Mouse (Mus musculus): ENCODE data around the gene Fosl1. TPM values are rescaled to one million over a fixed set of nuclear protein-coding genes. Genes with fewer than 3 reads are reported as not detected.
"Not testable (repeated sequence)": the region's sequence is repeated elsewhere in the genome, so short reads cannot be mapped to it uniquely, and the experiment has no call there.

Fosl1 gene
- 0.54 TPM in 1 of 2 replicates, not detected in the other for polyA plus RNA-seq (2015; fragmentation: Nextera tagmentation; extraction: Ambion mirVana)

DNA sequence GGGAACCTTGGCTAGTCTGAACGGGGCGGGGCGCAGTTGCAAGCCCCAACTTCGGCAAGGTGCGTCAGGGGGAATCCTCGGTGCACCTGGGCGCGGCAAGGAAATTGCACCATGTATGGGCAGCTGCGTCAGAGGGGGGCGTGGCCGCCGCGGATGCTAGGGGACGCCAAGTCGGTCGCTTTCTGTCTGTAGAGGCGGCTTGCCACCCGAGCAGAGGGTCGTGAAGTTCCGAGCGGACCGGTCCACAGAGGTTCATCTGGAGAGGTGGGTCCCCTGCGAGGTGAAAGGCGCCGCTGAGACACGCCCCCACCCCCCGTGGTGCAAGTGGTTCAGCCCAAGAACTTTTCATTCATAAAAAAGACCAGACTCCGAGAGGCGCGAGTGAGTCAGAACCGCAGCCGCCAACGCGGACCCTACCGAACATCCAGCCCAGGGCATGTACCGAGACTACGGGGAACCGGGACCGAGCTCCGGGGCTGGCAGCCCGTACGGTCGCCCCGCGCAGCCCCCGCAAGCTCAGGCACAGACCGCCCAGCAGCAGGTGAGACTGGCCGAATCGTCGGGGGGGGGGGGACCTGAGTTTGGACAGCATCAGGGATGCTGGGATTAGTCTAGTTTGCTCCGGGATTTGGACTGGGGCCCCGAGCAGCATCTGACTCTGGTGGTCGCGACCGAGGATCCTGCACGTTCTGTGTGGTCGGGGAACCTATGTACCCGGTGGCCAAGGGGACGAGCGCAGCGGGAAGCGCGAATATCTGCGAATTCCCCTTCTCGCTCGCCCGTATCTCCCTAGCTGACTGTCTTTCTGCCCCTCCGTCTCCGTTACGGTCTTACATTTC, at the start of gene Fosl1:
Gene Fosl1, plus strand, starts transcription at position 33 of the 839 bp plus-strand sequence.
- H3K9ac ChIP-seq (replicated peaks; ENCODE audit: low read length), result peak within 1 kb of the TSS; percentile 58

DNA sequence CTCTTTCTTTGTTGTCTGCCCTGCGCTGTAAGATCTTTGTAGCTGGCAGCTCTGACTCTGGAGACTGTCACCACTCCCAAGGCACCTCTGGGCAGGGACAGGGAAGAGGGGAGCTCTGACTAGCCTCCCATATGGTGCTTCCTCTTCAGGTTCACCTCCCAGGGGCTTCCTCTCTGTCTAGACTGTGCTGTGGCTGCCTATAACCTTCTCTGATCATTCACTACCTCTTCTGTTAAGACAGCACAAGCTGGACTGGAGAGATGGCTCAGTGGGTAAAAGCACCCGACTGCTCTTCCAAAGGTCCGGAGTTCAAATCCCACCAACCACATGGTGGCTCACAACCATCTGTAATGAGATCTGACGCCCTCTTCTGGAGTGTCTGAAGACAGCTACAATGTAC, 46.3 kb upstream of the Fosl1 start:
- not testable (repeated sequence) for H3K9me3 ChIP-seq (ENCODE audit: low read length); H3K4me3 ChIP-seq (ENCODE audit: low read length); ATAC-seq (ENCODE audit: low FRiP score, low TSS enrichment); H3K9ac ChIP-seq (replicated peaks; ENCODE audit: low read length); H3K27ac ChIP-seq (ENCODE audit: low read length); H3K4me1 ChIP-seq (ENCODE audit: insufficient read depth, low read length); H3K27me3 ChIP-seq (ENCODE audit: insufficient read depth, low read length); H3K4me2 ChIP-seq (replicated peaks; ENCODE audit: low read depth, low read length); H3K36me3 ChIP-seq (ENCODE audit: insufficient read depth, low read length)
- 73% methylated on average over 4 of the region's 4 CpGs for WGBS

More for the DNA sequence above, at the start of gene Fosl1:
- H3K27ac ChIP-seq (ENCODE audit: low read length), result no peak within 1 kb of the TSS
- H3K4me3 ChIP-seq (ENCODE audit: low read length), result peak within 1 kb of the TSS; percentile 63
- WGBS, result 0% methylated on average over 68 of the region's 70 CpGs
- no peaks in the 10 kb centered on the region for H3K36me3 ChIP-seq (ENCODE audit: insufficient read depth, low read length)
- H3K27me3 ChIP-seq (ENCODE audit: insufficient read depth, low read length), result peaks cover 35% of the 10 kb centered on the region
- peak within 1 kb of the TSS; percentile 99 for H3K4me2 ChIP-seq (replicated peaks; ENCODE audit: low read depth, low read length)
- H3K4me1 ChIP-seq (ENCODE audit: insufficient read depth, low read length), result peaks cover 24% of the 10 kb centered on the region
- H3K9me3 ChIP-seq (ENCODE audit: low read length), result no peaks in the 10 kb centered on the region; the same call in 1 of the 2 replicates
- peak; percentile 72 for ATAC-seq (ENCODE audit: low FRiP score, low TSS enrichment)

DNA sequence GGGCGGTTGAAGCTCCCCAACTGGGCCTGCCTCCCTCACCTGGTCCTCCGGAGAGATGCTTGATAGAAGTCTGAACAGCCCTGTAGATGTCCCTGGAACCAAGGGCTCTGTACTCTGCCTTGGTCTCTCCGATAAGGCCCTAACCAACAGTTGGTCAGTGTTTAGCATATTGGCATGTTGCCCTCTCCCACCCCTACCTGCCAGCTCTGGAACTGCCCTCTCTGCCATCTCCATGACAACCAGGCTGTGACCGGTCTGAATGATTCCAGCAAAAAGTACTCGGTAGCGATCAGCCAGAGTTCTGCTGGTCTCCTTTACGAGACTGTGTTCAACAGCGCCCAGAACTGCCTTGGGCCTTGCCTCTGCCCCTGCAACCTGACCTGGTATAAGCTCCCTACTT, 45.1 kb upstream of the Fosl1 start, which contains the start of gene Tsga10ip:
Gene Tsga10ip, minus strand, starts transcription at position 234 of the 400 bp plus-strand sequence.
- Histone ChIP-seq H3K4me2 (replicated peaks; ENCODE audit: low read depth, low read length) (no peak within 1 kb of the TSS), H3K4me3 (ENCODE audit: low read length) (no peak within 1 kb of the TSS), H3K27me3 (ENCODE audit: insufficient read depth, low read length) (no peaks in the 10 kb centered on the region), H3K27ac (ENCODE audit: low read length) (no peak within 1 kb of the TSS), H3K9ac (replicated peaks; ENCODE audit: low read length) (no peak within 1 kb of the TSS), H3K4me1 (ENCODE audit: insufficient read depth, low read length) (peaks cover 4% of the 10 kb centered on the region; the same call in 1 of the 2 replicates), H3K36me3 (ENCODE audit: insufficient read depth, low read length) (no peaks in the 10 kb centered on the region), H3K9me3 (ENCODE audit: low read length) (no peaks in the 10 kb centered on the region)
- WGBS, result 71% methylated on average over 8 of the region's 8 CpGs
- 0 out of 2 replicates have a peak, but pooled peaks have one; percentile 28 for ATAC-seq (ENCODE audit: low FRiP score, low TSS enrichment)

DNA sequence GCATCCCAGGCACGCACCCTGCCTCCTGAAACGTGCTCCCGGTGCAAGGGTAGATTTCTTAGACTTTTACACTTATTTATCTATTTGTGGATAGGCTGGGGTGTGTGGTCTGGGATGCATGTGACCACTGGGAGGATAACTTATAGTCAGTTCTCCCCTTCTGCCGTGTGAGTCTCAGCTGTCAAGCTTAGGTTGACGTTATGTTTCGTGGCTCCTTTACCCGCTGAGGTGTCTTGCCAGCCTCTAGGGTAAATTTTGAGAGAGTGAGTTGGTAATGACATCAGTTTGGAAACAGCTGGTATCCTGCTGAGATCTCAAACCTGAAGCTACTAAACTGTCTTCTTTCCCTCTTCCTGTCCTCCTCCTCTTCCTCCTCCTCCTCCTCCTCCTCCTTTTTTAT, 41.4 kb upstream of the Fosl1 start:
- no peak for ATAC-seq (ENCODE audit: low FRiP score, low TSS enrichment)
- Histone ChIP-seq H3K27me3 (ENCODE audit: insufficient read depth, low read length) (no peaks in the 10 kb centered on the region), H3K36me3 (ENCODE audit: insufficient read depth, low read length) (no peaks in the 10 kb centered on the region), H3K4me1 (ENCODE audit: insufficient read depth, low read length) (peaks cover 15% of the 10 kb centered on the region; the same call in 1 of the 2 replicates), H3K27ac (ENCODE audit: low read length) (peak overlapping the region; percentile 69), H3K9ac (replicated peaks; ENCODE audit: low read length) (peak overlapping the region; percentile 70), H3K4me2 (replicated peaks; ENCODE audit: low read depth, low read length) (peak overlapping the region; percentile 66), H3K9me3 (ENCODE audit: low read length) (no peaks in the 10 kb centered on the region), H3K4me3 (ENCODE audit: low read length) (peak overlapping the region; percentile 44)
- 22% methylated on average over 7 of the region's 7 CpGs for WGBS

DNA sequence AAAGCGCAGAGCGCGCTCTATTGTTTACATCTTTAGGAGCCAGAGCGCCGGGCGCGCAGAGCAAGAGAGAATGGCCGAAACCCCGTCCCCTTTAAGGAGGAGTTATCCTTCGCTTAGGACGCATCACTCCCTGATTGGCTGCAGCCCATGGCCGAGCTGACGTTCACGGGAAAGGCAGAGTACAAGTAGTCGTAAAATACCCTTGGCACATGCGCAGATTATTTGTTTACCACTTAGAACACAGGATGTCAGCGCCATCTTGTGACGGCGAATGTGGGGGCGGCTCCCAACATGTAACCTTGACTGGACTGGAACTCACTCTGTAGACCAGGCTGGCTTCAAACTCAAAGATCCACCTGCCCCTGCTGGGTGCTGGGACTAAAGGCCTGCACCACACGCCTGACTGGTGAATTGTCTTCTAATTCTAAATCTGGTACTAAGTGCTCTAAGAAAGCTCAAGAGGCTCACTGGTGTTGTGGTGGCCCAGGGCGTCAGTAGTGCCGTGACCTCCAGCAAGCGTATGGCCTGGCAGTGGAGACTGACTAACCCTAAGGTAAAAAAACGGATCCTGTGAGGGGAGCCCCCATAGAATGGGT, 40.7 kb upstream of the Fosl1 start:
- H3K9ac ChIP-seq (replicated peaks; ENCODE audit: low read length), result peak overlapping the region; percentile 91
- WGBS, result 11% methylated on average over 20 of the region's 25 CpGs

DNA sequence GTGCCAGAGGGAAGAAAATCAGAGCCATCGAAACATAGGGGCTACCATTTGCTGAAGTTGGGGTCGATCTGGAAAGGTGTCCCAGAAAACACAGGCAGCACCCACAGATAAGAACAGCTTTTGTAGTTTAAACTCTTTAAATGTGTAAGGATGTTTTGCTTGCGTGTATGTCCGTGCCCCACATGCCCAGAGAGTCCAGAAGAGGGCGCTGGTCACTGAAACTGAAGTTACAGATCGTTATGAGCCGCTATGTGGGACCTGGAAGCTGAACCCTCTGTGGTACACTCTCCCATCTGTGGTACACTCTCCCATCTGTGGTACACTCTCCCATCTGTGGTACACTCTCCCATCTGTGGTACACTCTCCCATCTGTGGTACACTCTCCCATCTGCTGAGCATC, 40.2 kb upstream of the Fosl1 start:
- H3K27ac ChIP-seq (ENCODE audit: low read length), result peak overlapping the region; percentile 97
- H3K4me3 ChIP-seq (ENCODE audit: low read length), result peak overlapping the region; percentile 70
- H3K27me3 ChIP-seq (ENCODE audit: insufficient read depth, low read length), result no peaks in the 10 kb centered on the region
- WGBS, result 19% methylated on average over 7 of the region's 7 CpGs
- peaks cover 15% of the 10 kb centered on the region; the same call in 1 of the 2 replicates for H3K4me1 ChIP-seq (ENCODE audit: insufficient read depth, low read length)
- H3K4me2 ChIP-seq (replicated peaks; ENCODE audit: low read depth, low read length), result peak overlapping the region; percentile 77
- peak; percentile 55 for ATAC-seq (ENCODE audit: low FRiP score, low TSS enrichment)
- no peaks in the 10 kb centered on the region for H3K9me3 ChIP-seq (ENCODE audit: low read length)
- H3K36me3 ChIP-seq (ENCODE audit: insufficient read depth, low read length), result no peaks in the 10 kb centered on the region
- H3K9ac ChIP-seq (replicated peaks; ENCODE audit: low read length), result peak overlapping the region; percentile 91

More for the DNA sequence above, 40.7 kb upstream of the Fosl1 start:
- H3K9me3 ChIP-seq (ENCODE audit: low read length); H3K36me3 ChIP-seq (ENCODE audit: insufficient read depth, low read length); H3K27me3 ChIP-seq (ENCODE audit: insufficient read depth, low read length): not testable (repeated sequence)
- ATAC-seq (ENCODE audit: low FRiP score, low TSS enrichment), result peak; percentile 82
- Histone ChIP-seq H3K4me3 (ENCODE audit: low read length) (peak overlapping the region; percentile 70), H3K4me1 (ENCODE audit: insufficient read depth, low read length) (peaks cover 15% of the 10 kb centered on the region; the same call in 1 of the 2 replicates), H3K4me2 (replicated peaks; ENCODE audit: low read depth, low read length) (peak overlapping the region; percentile 77), H3K27ac (ENCODE audit: low read length) (peak overlapping the region; percentile 97)

DNA sequence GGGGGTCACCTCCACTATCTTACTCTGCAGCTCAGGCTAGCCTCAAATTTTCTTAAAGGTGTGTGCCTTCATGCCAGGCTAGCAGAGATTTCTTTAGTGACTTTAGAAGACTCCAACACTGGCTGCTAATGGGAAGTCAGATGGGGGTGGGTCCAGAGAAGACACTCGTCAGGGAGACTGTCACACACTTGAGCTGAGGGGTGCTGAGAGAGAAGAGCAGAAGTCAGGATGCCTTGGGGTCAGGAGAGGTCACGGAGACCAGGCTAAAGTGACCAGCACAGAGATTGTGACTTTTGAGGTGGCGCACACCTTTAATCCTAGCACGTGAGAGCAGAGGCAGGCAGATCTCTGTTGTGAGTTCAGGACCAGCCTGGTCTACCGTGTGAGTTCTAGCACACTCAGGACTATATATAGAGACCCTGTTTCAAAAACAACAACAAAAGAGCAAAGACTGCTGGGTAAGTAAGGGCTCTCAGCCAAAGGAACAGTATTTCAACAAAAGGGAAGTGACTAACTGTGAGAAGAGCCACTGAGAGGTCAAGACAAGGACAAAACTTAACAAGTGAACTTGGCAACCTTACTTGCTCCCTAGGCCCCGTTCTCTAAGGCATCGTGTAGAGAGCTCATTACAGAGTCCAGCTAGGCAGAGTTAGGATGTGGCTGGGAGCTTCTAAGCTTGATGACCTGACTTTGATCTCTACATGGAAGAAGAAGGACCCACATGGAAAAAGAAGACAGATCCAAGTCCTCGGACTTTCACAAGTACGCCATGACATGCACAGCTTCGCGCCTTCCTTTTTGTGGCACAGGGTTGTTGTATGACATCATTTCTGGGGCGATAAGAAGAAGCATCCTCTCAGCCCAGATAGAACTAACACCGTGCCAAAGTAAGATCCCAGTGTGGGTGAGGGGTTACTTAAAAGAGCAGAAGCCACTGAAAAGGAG, 39.0 kb upstream of the Fosl1 start:
- no peak overlapping the region for H3K27ac ChIP-seq (ENCODE audit: low read length)
- WGBS, result 81% methylated on average over 13 of the region's 13 CpGs
- ATAC-seq (ENCODE audit: low FRiP score, low TSS enrichment), result no peak

DNA sequence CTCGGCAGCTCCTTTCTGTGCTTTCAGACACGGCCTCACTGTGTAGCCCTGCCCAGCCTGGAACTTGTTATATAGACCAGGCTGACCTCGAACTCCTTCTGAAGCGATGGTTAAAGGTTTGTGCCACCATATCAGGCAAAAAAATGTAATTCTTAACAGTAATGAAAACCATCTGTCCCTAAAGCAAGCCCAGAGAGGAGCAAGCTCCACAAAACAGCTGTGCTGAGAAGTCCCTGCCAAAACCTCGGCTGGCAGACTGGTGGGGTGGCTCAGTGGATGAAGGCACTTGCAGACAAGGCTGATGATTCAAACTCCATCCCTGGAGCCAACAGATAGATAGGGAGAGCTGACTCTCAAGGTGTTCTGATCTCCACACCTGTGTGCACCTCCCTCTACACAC, 38.3 kb upstream of the Fosl1 start:
- Histone ChIP-seq H3K9ac (replicated peaks; ENCODE audit: low read length) (no peak overlapping the region), H3K27ac (ENCODE audit: low read length) (no peak overlapping the region), H3K4me1 (ENCODE audit: insufficient read depth, low read length) (peaks cover 15% of the 10 kb centered on the region; the same call in 1 of the 2 replicates), H3K4me2 (replicated peaks; ENCODE audit: low read depth, low read length) (no peak overlapping the region), H3K27me3 (ENCODE audit: insufficient read depth, low read length) (no peaks in the 10 kb centered on the region), H3K4me3 (ENCODE audit: low read length) (no peak overlapping the region), H3K9me3 (ENCODE audit: low read length) (no peaks in the 10 kb centered on the region), H3K36me3 (ENCODE audit: insufficient read depth, low read length) (no peaks in the 10 kb centered on the region)
- ATAC-seq (ENCODE audit: low FRiP score, low TSS enrichment), result no peak
- WGBS, result 82% methylated on average over 5 of the region's 5 CpGs

More for the DNA sequence above, 39.0 kb upstream of the Fosl1 start:
- H3K9me3 ChIP-seq (ENCODE audit: low read length), result no peaks in the 10 kb centered on the region
- H3K4me3 ChIP-seq (ENCODE audit: low read length), result no peak overlapping the region
- H3K36me3 ChIP-seq (ENCODE audit: insufficient read depth, low read length), result no peaks in the 10 kb centered on the region
- H3K27me3 ChIP-seq (ENCODE audit: insufficient read depth, low read length), result no peaks in the 10 kb centered on the region
- peak overlapping the region; percentile 77; the same call in 1 of the 2 replicates for H3K4me2 ChIP-seq (replicated peaks; ENCODE audit: low read depth, low read length)
- no peak overlapping the region for H3K9ac ChIP-seq (replicated peaks; ENCODE audit: low read length)
- peaks cover 15% of the 10 kb centered on the region; the same call in 1 of the 2 replicates for H3K4me1 ChIP-seq (ENCODE audit: insufficient read depth, low read length)

DNA sequence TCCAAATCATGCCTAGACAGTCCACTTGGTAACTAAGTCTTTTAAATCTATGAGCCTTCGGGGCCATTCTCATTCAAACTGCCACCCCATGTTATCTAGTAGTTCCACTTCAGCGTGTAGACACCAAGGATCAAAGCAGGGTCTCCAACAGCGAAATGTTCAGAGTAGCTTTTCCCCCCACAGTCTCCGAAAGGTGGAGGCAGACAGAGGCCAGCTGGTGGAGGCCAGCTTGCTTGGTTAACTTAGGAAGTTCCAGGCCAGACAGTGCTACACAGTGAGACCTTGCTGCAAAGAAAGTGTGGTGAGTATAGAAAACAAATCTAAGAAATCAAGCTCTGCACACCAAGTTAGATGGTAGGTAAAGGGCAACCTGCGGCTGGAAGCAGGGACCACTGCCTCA, 36.7 kb upstream of the Fosl1 start:
- Histone ChIP-seq H3K36me3 (ENCODE audit: insufficient read depth, low read length) (no peaks in the 10 kb centered on the region), H3K27ac (ENCODE audit: low read length) (no peak overlapping the region), H3K4me2 (replicated peaks; ENCODE audit: low read depth, low read length) (no peak overlapping the region), H3K27me3 (ENCODE audit: insufficient read depth, low read length) (no peaks in the 10 kb centered on the region), H3K4me3 (ENCODE audit: low read length) (no peak overlapping the region), H3K9ac (replicated peaks; ENCODE audit: low read length) (no peak overlapping the region), H3K4me1 (ENCODE audit: insufficient read depth, low read length) (peaks cover 15% of the 10 kb centered on the region; the same call in 1 of the 2 replicates), H3K9me3 (ENCODE audit: low read length) (no peaks in the 10 kb centered on the region)
- 80% methylated on average over 5 of the region's 5 CpGs for WGBS
- ATAC-seq (ENCODE audit: low FRiP score, low TSS enrichment), result no peak
